Mouse (Mus musculus) left cerebral cortex, postnatal 36 days (tissue): ENCODE results near the gene Olfr485. TPM values are rescaled to one million over a fixed set of nuclear protein-coding genes. Genes with fewer than 3 reads are reported as not detected.
"Not testable (repeated sequence)": the region's sequence is repeated elsewhere in the genome, so short reads cannot be mapped to it uniquely, and the experiment has no call there.

Experiments
- DNase-seq, 2 experiments: peaks; one replicate each; pipeline ENCODE4 v3.0.0; 2021 to 2022; ENCODE audit warnings: low spot score in 2 of 2, mixed read lengths in 1 of 2
- intact Hi-C: fragments of 180-260 bp; cut with DNase I; formaldehyde crosslinking; loops from one replicate; pipeline ENCODE4 v1.15.1; 2025
- total RNA-seq, 2 experiments: library from RNA; stranded (reverse); gene quantifications; 2 replicates each; pipeline ENCODE4 v1.2.3; 2021

Olfr485 gene
- not detected for total RNA-seq

DNA sequence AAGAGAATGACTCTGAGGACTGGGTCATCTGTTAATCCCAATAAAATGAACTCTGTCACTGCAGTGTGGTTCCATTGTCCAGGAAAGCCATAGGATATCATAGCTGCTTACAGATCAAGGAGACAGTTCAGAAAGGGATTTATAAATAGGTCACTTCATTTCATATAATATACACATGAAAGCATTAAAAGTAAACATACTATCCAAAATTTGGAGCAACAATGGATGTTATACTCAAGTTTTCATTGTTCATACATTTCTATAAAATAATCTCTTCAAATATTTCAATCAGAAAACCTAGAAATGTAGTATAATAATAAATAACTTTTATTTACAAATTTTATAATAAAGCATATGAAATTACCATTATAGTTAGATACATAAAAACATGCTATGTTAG is at the start of gene Olfr485:
Gene Olfr485 (minus strand): TSS at position 101 of the 400 bp plus-strand sequence.
- intact Hi-C loops, result no loop called here

DNA sequence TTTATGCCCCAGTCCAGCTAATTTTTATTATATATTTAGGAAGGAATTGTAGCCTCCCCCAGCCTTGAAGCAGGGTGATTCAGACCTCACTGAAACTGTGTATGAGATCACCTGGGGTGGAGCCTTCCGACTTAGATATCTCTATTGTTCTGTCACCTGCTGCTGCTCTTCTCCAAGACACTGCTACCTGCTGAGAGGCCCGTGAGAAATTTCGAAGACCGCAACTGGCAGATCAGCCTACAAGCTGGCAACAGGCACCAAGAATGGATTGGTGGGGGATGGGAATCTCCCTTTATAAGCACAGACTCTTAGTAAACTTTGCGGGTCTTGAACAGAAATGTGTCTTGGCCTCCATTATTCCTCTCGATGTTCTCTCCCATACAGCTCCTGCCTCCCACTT is 37.3 kb upstream of the Olfr485 start:
- no peak for DNase-seq
- intact Hi-C loops, result no loop called here

More for the DNA sequence above, at the start of gene Olfr485:
- DNase-seq, result no peak

DNA sequence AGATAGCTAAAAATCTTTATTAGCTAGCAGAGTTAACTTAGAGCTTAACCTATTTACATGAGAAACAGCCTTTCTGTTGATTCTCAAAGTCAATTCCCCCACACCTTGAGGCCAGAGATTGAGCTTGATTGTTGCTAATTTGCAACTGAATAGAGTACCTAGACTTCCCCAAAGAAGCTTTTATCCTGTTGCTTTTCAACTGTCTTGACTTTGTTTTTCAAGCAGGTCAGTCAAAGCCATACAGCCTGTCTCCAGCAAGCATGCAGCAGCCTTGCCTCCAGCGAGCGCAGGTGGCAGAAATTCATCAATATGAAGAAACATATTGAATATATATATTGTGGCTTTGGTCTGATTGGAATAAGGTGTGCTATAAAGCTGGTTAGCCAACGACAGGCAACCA is 36.7 kb upstream of the Olfr485 start:
- intact Hi-C loops, DNase-seq: not testable (repeated sequence)

DNA sequence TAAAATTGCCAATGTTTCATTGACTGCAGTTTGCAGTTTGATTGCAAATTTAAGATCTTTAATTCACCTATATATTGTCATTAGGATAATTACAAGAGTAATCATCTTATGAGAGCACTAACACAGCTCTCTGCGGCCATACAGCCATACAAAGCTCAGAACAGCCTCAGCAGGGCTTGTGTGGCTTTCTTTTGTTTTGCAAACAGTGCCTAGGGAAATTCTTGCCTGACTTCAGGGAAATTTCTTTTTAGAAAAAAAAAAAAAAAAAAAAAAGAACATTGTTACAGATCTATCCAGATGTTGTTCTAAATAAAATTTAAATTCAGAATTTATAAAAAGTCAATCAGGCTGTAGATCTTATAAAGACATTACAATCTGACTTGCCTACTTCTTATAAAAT is 33.0 kb upstream of the Olfr485 start:
- intact Hi-C loops, DNase-seq: not testable (repeated sequence)

DNA sequence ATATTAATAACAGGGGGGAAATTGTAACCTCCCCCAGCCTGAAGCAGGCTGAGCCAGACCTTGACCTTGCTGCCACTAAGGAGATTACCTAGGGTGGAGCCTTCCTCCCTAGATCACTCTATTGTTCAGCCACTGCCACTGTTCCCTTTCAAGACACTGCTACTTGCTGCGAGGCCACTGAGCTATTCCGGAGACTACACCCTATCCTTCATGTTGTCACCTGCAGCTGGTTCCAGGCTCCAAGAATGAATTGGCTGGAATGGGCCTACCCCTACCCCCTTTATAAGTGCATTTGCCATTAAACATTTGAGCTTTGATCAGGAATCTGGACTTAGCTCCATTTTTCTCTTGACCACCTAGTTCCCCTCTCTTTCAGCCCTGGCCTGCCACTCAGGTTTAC is 31.5 kb upstream of the Olfr485 start:
- DNase-seq, intact Hi-C loops: not testable (repeated sequence)

DNA sequence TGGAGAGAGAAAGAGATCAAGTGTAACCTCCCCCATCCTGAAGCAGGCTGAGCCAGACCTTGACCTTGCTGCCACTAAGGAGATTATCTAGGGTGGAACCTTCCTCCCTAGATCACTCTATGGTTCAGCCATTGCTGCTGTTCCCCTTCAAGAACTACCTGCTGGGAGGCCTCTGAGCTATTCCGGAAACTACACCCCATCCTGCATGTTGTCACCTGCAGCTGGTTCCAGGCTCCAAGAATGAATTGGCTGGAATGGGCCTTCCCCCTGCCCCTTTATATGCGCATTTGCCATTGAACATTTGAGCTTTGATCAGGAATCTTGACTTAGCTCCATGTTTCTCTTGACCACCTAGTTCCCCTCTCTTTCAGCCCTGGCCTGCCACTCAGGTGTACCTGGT is 25.6 kb upstream of the Olfr485 start:
- intact Hi-C loops, DNase-seq: not testable (repeated sequence)

DNA sequence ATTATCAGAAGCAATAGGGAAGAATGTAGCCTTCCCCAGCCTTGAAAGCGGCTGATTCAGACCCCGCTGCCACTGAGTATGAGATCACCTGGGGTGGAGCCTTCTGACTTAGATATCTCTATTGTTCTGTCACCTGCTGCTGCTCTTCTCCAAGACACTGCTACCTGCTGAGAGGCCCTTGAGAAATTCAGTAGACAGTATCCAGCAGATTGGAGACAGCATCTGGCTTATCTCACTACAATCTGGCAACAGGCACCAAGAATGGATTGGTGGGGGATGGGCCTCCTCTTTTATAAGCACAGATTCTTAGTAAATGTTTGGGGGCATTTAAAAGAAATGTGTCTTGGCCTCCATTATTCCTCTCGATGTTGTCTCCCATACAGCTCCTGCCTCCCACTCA is 24.7 kb upstream of the Olfr485 start:
- intact Hi-C loops, result not testable (repeated sequence)

DNA sequence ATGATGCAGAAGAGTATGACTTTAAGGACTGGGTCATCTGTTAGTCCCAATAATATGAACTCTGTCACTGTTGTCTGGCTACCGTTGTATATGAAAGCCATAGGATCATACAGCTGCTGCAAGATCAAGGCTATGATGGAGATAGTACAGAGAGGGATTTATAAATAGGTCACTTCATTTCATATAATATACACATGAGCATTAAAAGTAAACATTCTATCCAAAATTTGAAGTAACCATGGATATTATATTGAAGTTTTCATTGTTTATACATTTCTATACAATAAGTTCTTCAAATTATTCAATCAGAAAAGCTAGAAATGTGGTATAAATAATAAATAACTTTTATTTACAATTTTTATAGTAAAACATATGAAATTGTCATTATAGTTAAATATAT is 13.0 kb upstream of the Olfr485 start, which contains the start of gene Olfr486:
Gene Olfr486 (minus strand): TSS at position 101 of the 400 bp plus-strand sequence.
- DNase-seq, intact Hi-C loops: not testable (repeated sequence)

More for the DNA sequence above, 24.7 kb upstream of the Olfr485 start:
- DNase-seq, result not testable (repeated sequence)

DNA sequence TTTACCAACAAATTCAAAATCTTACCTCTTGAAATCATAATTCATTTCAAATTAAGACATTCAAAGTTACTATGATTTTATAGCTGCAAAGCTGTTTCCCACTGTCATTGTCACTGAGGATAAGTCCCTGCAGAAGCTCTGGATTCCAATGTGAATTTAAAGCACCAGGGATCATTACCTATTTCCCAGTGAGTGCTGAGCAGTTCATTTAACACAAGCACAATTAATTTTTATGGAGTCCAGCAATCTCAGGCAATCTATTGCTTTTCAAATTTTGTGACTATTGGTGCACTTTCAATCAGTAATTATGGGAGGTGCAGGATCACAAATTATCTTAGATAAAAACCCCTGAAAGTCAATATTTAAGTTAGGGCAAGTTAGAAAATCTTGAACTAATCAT is 32.3 kb downstream of the Olfr485 start, which contains the start of gene Olfr484:
Gene Olfr484 (minus strand): TSS at position 101 of the 400 bp plus-strand sequence.
- intact Hi-C loops, result no loop called here
- DNase-seq, result no peak

DNA sequence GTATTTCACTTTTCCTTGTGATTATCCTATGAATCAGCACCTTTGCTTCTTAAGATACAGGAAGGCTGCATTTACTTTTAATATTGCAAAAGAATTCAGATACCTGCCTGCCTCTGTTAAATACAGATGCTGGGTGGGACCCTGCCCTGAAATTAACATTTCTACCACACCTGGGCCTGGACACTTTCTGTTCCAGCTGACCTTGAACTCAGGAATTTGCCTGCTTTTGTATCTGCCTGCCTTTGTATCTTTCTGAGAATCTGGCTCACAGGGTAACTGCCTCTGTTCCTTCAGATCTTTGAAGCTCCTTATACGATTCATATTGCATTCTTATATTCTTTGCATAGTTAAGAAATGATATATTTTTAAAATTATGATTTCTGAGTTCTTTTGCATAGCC is 38.3 kb downstream of the Olfr485 start:
- intact Hi-C loops, result no loop called here
- no peak for DNase-seq

DNA sequence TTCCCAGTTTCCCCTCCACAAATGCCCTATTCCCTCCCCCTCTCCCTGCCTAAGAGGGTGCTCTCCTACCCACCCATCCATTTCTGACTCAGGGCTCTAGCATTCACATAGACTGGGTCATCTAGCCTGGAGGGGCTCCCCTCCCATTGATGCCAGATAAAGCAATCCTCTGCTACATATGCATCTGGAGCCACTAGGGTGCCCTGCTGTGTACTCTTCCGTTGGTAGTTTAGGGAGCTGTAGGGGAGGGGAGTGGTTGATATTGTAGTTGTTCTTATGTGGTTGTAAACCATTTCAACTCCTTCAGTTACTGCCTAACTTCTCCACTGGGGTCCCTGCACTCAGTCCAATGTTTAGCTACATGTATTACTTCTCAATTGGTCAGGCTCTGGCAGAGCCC is 39.0 kb downstream of the Olfr485 start:
- no peak for DNase-seq
- intact Hi-C loops, result no loop called here

Other genes with a start within 250 kb of the Olfr485 start
- not detected for gene Olfr473, start 229.4 kb downstream of the Olfr485 start, total RNA-seq
- gene Olfr474, start 205.2 kb downstream of the Olfr485 start, total RNA-seq, result not detected
- not detected for gene Olfr476, start 195.1 kb downstream of the Olfr485 start, total RNA-seq
- gene Olfr477, start 173.2 kb downstream of the Olfr485 start, total RNA-seq, result under 1 TPM in 1 of 2 experiments, not detected in 1; 0.14 TPM
- not detected for gene Olfr478, start 125.9 kb downstream of the Olfr485 start, total RNA-seq
- not detected for gene Olfr479, start 109.2 kb downstream of the Olfr485 start, total RNA-seq
- not detected for gene Olfr480, start 92.5 kb downstream of the Olfr485 start, total RNA-seq
- gene Olfr481, start 80.0 kb downstream of the Olfr485 start, total RNA-seq, result not detected
- gene Olfr482, start 62.3 kb downstream of the Olfr485 start, total RNA-seq, result 1 to 10 TPM; 1.9 to 2.1 TPM
- not detected for gene Olfr483, start 59.0 kb downstream of the Olfr485 start, total RNA-seq
- gene Olfr484, start 32.4 kb downstream of the Olfr485 start, total RNA-seq, result not detected
- gene Olfr486, start 12.9 kb upstream of the Olfr485 start, total RNA-seq, result not detected
- not detected for gene Olfr487, start 54.8 kb upstream of the Olfr485 start, total RNA-seq
- gene Olfr488, start 98.5 kb upstream of the Olfr485 start, total RNA-seq, result not detected
- not detected for gene Olfr490, start 129.1 kb upstream of the Olfr485 start, total RNA-seq
- gene Olfr491, start 153.6 kb upstream of the Olfr485 start, total RNA-seq, result not detected
- not detected for gene Olfr492, start 163.8 kb upstream of the Olfr485 start, total RNA-seq
- not detected for gene Olfr493, start 187.1 kb upstream of the Olfr485 start, total RNA-seq
- gene Olfr494, start 205.5 kb upstream of the Olfr485 start, total RNA-seq, result not detected
- gene Olfr495, start 233.3 kb upstream of the Olfr485 start, total RNA-seq, result not detected